Mouse (Mus musculus) embryo, embryonic 11 days (tissue): ENCODE data around the gene Sumo1.

ENCODE experiments used
- DNase-seq: peaks from one replicate; pipeline ENCODE4 v3.0.0-alpha.2; 2015

Gene Sumo1

DNA sequence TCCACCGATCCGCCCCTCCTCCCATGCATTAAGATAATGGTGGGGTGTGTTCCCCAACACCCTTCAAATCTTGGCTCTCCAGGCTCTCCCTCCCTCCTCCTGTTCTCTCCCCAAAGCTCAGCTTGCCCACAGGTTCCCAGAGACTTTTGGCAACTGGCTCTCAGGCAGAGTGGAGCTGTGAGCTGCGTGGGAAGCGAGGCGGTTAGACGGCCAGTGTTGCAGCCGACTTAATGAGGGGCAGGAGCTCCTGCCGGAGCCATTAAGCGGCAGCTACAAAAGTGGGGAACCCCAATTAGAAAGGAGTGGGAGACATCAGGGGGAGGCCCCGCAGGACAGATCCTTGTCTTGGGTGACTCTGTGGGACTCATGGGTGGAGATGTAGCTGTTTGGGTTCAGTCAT lies 78.3 kb downstream of the Sumo1 start:
- DNase-seq, result no peak

DNA sequence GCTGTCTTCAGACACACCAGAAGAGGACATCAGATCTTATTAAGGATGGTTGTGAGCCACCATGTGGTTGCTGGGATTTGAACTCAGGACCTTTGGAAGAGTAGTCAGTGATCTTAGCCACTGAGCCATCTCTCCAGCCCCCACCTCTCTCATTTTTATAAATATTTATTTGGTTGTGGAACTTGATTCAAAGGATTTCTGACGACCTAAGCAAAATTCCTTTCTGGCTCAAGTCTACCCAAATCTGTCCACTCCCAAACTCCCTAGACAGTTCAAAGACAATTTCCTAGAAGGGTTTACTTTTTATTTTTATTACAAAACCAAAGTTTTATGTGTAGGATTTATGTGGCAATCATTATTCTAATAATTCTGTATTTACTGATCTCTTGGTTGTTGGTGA lies 81.4 kb downstream of the Sumo1 start:
- no peak for DNase-seq

DNA sequence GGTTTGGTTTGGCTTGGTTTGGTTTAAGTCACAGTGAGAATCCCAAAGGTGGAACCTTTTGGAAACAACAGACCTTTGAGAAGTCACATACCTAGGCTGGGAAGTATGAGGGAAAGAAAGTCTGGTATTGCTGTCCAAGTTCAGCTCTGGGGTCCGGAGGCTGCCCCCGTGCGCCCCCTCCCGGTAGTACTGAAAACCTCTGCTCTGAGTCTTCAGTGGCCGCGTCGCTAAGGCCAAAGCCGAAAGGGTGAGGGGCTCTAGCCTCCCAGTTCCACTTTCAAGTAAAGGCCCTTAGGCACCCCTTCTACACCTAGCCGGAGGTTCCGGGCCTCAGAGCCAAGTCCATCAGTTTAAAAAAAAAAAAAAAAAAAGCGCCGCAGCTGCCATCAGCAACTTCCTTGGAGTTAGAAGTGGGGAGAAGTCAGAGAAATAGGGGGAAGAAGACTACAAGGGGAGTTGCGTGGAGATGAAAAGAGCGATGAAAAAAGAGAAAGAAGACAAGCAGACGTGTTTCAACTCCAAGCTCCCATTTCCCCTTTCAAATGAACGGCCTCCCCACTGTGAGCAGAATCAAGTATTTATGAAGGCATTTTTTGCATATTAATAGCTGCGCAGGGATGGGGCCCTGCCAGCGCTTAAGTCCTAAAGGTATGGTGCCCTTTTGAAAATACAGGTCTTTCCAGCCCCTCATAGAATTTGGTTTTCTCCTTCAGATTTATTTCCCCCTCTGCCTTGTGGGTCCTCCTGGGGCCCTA lies 85.8 kb downstream of the Sumo1 start:
- peak; percentile 83 for DNase-seq

DNA sequence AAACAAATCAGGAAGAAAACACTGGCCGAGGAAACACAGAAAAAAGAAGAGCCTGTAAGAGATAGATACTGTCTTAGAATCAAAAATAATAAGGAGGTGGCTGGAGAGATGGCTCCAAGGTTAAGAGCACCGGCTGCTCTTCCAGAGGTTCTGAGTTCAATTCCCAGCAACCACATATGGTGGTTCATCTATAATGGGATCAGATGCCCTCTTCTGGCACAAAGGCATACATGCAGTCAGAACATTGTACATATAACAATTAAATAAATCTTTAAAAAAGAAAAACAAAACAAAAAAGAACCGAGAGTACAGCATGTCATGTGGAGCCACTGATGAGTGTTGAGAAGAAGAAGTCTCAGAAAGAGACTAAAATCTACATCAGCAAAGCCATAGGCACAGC lies 89.8 kb downstream of the Sumo1 start:
- no peak for DNase-seq

DNA sequence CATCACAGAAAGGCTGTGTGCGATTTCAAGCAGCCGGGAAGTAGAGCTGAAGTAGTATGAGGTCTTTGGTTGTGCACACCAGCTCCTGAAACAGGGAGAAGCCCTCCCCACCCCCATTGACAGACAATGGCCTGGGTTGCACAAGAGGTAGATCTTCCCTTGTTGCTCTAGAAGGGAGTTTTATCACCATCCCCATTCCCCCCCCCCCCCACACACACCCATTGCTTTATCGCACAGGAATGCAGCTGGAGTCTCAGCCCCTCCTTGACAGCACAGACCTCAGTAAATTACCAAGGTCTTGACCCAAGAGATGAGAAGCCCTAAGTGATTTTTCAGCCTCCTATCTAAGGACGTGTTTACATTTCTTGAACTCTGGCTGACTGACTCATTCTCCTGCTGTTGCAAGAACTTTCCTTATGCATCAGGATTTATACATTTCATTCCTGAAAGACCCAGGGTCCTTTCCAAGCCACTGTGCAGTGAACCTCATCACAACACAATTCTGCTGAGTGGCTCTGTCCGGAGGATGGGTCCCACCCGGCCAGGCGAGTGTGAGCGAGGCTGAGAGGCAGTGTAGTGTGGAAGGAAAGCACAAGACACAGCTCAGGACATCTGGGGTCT lies 90.4 kb downstream of the Sumo1 start:
- DNase-seq, result peak; percentile 43

DNA sequence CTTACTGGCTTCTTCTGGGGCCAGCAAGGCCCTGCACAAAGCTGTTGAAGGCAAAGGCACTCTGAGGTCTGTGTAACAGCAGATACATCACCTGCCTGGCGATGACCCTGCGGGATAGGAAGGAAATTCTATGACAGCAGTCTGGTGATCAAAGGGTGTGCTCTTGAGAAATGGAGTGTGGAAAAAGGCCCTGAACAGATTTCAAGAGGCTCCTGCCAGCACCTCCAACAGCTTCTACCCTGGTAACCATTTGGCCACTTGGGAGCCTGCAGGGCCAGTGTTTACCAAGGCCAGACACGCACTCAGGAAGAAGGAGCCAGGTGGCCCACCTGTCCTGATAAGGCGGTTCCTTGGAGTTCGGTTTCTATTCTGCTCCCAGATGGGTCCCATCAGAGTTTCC lies 91.3 kb downstream of the Sumo1 start:
- DNase-seq, result no peak

DNA sequence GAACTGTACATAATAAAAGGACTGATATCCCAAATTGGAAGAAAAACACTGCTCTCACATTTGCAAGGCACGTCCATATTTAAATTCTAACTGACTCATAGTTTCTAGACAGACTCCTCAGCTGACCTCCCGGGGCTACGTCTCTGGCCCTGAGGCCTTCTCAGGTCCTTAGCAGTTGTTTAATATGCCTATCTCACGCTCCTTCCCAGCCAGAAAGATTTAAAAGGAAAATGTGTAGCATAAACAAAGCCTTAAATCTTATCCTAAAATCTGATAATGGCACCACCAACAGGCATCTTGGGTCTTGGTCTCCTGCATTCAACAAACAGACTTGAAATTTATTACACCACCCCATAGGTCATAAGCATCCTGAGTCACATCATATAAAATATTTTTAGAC lies 91.9 kb downstream of the Sumo1 start:
- no peak for DNase-seq

DNA sequence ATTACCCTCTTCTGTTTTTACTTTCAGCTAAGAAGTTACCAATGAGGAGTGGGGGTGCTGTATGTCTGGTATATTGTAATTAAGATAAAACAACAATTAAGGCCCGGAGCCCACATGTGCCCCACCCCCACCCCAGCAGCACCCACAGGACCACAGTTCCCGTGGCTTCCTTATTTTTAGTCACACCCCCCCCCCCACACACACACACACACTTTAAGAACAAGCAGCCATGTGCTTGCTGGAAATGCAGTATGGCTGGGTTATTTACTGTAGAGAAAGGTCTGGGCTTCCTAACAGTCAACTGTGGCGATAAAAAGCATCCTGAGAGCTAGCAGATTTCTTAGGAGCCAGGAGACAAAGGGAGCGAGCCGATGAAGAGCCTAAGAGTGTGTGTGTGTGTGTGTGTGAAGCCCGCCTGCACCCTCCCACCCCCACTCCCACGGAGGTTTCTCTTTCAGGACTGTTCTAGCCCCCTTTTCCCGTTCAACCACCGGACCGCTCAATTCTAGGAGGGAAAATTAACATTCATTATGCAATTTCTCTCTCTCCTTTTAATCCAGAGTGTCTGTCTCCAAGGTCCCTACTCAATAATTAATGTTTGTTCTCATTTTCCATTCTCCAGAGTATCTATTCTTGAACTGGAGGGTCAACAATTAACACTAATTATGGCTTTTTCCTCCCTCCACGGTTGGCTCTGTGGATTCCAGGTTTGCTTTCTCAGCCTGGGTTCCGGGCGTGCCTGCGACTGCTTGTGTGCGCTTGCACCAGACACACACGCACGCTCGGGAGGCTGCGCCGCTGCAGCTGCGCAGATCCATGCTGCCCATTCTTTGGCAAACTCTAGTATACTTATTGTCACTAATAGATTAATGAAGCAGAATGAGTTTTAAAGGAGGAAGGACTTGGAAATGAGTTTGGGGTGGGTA lies 96.1 kb downstream of the Sumo1 start:
- DNase-seq, result peak; percentile 66

DNA sequence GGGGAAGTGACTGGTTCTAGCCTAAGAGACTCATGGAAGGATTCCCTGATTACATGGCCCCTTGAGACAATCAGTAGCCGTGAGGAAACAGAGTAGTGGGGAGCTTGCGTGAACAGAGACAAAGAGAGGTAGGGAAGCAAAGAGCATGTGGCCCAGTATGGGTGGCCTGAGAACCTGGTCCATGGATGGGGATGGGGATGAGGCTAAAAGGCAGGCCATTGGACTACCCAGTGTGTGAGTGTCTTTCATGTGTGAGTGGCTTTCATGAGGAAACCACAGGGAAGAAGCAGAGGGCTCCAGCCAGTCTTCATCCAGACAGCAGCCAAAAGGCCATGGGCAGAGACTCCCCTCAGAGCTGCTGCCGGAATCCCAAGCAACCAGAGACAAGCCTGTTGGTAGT lies 96.8 kb downstream of the Sumo1 start:
- no peak for DNase-seq

DNA sequence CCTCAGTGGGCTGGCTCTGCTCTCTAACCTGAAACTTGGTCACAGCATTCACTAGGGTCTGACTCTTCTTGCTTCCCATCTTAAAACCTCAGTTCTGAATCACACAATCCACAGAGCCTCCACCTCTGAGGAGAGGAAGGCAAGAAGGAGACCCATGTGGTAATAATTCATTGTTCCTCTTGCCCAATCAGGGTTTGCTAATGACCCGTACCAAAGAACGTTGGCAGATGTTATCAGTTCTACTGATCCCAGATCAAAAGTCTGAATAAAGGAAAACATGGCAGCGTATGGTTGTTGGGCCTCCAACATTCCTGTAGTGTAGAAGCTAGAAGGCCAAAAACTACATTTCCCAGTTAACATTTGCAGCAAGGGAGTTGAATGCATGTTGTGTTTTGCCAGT lies 99.1 kb downstream of the Sumo1 start:
- DNase-seq, result no peak

DNA sequence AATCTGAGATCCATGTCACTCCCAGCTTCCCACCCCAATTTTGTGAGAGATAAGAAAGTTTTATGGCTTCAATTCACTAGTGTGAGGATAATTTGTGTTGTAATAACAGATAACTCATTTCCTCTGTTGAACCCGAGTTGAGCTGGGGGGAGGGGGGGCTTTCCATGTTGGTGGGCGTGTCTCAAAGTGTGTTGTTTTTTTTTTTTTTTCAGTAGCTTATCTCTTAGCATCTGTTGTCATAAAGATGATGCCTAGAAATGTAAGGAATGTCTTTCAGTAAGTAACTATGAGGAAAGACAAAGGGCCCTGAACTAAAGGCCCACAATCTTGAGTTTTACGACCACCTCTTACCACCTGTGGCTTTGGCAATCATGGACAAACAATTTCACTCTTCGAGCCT lies 99.9 kb downstream of the Sumo1 start:
- no peak for DNase-seq

DNA sequence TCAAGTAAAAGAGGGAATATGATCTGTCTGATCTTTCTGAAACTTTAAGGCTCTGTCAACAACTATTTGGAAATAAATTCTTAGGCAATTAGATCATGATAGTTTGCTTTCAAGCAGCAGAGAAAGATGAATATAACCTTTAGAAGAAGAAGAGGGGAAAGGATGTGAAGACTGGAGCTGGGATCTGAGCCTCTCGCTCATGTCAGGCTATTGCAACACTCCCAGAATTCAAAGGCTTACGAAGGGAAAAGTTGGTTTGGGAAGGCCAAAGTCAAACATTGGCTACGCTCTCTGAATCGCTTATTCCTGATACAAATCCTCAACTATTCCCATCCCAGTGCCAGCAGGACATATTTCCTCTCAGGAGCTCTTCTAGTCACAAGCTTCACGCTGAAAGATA lies 101.3 kb downstream of the Sumo1 start:
- DNase-seq, result no peak

DNA sequence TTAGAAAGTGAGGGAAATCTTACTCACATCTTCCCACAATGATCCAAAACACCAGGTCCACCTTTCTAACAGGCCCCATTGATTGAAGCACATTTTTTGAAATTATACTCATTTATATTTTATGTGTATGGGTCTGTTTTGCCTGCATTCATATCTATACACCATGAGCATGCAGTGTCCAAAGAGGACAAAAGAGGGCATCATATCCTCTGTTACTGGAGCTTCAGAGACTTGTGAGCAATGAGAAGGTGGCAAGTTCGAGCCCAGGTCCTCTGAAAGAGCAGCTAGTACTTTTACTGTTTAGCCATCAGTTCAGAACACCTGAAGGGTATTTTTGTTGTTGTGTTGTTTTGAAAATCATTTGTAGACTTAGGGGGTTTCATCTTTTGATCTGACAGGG lies 102.4 kb downstream of the Sumo1 start:
- DNase-seq, result no peak

DNA sequence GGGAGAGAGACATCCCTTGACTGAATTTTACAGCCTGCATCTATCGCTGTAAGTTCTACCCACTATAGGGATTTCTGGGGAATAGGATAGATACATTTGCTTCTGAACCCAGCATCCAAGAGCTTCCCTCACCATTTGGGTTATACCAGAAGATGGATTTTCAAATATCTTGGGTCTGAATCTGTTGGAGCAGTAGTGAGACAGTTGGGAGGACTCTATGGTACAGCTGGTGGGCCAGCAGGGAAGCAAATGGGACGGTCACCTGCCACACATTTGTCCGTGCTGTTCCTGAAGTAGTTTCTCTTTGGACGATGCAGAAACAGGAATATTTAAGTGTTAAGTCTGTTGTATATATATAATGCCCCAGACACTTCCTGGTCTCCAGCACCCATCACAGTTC lies 103.1 kb downstream of the Sumo1 start:
- no peak for DNase-seq

DNA sequence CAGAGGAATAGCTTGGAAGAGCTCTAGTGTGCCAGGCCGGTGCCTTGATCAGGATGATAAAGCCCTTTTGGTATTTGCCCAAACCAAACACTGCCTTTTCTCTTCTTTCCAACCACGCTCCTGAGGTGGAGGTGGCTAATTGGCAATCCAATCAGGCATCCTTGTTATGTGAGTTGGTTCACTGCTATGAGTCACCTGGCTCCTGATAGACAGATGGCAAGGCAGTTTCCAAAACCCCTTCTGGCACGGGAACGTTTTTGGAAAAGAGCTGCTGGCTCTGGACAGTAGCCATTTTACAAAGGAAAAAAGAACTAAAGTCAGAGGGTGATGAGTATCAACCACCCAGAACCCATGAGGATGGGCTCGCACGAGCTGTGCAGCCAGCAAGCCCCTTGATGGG lies 103.7 kb downstream of the Sumo1 start:
- no peak for DNase-seq

DNA sequence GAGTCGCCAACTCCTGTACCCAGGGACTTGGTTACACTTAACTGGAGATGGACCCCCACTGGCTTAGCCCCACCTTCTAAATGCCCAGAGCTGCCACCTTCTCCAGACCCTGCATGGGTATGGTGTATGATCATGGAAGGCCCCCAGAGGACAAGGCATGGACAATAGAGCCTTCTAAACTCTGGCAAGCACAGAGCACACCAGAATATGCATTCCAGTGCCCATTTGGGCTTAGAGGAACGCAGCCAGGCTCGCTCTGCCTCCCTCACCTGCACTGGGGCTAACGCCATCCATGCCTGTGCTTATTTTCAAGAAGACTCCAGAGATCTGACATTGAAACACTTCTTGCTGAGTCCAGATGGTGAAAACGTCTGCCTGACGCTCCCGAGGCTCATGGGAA lies 104.4 kb downstream of the Sumo1 start:
- no peak for DNase-seq

DNA sequence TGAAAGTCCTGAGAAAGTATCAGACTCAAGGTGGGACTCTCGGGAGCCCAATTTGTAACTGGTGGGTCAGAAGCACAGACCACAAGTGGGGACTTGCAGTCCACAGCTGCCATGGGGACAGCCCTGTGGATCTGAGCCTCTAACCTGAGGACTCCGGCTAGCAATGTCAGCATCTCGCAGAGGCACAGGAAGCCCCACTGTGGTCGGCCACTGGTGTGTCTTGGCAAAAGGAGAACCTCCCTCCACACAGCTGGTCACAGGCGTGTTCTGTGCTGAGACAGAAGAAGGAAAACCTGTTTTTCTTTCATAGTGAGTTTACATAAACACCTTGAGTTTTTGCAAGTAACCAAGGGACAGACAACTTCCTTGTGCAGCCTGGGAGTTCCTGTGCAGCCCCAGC lies 104.8 kb downstream of the Sumo1 start:
- no peak for DNase-seq

DNA sequence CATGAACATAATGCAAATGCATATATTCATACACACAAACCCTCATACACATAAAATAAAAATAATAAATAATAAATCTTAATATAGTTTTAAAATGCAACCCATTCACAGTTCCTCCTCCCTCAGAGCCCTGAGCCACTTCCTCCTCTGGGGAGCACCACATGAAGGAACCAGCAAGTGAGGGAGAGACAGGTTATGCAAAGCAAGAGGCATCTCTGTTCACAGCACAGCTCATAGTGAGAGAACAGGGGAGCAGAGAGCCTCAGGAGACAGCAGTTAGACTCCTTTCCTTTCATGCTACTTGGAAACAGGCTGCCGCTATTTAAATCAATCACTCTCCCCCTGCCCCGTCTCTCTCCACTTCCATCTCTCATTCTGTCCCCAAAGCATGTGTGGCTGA lies 107.1 kb downstream of the Sumo1 start:
- no peak for DNase-seq

DNA sequence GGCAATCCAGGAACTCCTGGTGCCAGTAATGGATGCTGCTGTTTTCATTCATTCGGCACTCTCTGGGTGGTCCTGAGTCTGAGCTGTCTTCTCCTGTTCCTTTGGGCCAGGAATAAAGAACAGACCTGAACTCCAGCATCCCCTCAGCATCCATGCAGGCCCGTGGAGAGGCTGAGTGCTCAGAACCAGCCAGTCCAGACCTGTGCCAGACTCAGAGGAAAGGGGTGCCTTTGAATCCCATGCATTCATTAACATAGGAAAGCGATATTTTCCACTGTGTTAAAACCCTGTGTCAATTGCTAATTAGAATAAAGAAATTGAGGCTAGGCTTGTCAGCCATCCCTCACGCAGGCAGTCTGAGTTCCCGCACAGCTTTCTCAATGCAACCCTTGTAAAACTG lies 116.9 kb downstream of the Sumo1 start:
- no peak for DNase-seq

DNA sequence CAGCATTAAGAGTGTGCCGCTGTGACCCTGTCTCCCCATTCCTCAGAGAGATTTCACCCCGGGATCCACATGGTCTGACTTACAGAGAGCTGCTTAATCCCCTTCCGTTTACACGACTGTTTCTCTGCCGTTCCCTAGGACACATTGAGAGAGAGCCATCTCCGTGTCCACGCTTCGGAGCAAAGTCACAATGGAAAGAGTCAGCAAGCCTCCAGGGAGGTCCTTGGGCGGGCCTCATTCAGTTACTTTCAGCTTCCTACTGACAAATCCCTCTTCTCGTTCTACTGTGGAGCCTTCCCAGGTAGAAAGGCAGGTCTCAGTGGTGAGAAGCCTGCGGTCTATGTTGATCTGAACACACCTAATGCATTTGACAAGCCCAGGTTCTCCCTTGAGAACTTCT lies 119.6 kb downstream of the Sumo1 start:
- no peak for DNase-seq

DNA sequence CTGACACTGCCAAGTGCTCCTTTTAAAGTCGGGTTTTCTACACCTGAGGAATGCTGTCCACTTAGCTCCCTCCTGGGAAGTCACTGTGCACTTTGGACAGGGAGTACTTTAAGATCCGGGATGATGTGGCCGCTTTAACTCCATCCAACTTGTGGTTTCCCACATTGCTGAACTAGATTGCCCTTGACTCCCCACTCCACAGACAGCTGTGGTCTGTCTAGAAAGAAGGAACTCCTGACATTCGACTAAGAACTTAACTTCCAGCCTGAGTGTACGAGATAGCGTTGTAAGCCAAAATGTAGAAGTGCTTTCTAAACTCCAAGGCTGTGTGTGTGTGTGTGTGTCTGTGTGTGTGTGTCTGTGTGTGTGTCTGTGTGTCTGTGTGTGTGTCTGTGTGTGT lies 120.4 kb downstream of the Sumo1 start:
- no peak for DNase-seq

DNA sequence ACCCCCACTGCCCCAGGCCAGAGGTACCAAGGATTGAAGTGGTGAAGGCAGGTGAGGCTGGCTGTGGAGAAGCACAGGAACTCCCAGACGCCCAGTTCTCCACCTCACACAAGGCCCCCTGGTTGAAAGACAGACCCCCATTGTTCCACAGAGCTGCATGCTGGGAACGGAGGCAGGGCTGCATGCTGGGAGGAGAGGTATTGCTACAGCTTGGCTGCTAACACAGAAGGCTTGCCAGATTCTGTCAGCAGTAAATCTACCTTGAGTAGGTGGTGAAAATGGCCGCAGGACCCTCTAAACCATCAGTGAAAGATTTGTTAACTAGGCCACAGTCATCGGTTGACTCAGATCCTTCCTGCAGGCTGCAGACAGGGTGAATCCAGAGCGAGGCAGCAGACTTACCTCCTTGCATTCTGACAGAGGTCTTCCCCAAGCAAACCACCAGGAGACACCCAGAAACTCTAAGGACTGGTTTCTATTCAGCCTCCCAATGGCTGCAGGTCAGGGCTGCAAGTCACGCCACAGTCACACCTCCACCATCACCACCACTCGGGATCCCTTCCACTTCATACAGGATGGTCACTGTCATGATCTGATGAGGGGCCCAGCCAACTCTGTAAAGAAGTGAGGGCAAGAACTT lies 121.5 kb downstream of the Sumo1 start:
- peak; percentile 42 for DNase-seq

DNA sequence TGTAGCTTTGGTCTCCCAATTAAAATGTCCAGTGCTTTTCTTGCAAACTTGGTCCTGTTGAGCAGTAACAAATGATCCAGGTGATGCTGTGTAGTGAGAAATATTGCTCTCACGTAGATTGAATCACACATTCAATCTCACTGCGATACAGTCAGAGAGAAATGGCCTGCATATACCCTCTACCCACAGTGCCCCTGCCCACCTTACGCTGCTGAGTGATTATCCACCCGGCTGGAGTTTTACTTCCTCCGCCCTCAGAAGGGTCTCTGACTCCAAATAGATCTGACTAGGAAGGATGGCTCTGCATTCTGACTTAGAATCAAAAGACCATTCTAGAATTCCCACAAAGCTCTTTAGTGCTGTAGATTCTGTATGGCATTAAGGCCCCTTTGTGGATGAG lies 122.1 kb downstream of the Sumo1 start:
- DNase-seq, result no peak
